In the genomic region with DNA sequence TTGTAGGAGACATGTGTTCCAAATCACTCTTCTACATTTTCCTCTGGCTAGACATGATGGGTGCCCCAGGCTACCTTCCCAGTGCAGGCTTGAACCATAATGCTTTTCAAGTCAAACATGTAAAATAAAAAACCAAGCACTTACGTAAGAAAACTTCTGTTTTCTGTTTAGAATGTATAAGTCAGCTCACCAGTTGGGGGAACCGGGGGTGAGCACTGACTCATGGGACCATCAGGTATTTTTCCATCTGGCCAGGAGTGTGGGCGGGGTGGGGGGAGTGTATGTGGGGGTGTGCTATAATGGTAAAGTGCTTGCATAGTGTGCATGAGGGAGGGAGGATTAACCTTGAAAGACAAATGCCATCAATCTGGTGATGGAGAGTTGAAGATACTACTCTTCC, we compare ENCODE assay signal across 26 mouse cellular contexts. TPM values are rescaled to one million over a fixed set of nuclear protein-coding genes. Genes with fewer than 3 reads are reported as not detected.
DNase-seq lines count a peak whose midpoint lies in the region; ATAC-seq and TF ChIP-seq lines count a peak whose summit lies in the region.
"Had no signal": no experiment of that assay in that cellular context is flagged by ENCODE, and none has a peak within 500 bp of the region (broad histone marks: within the 10 kb centered on the region; RNA-seq: fewer than 3 reads in every experiment).

No protein-coding gene starts in this region.

- H3K36me3 ChIP-seq in kidney, embryonic 14.5 days (ENCODE audit: control insufficient read depth, insufficient read depth, low read length) = no peaks in the 10 kb centered on the region
- H3K36me3 ChIP-seq: embryonic facial prominence, embryonic 10.5 days; embryonic facial prominence, embryonic 12.5 days; forebrain, embryonic 15.5 days; G1E had no signal

- no peak overlapping the region for H3K9ac ChIP-seq in kidney, embryonic 14.5 days (ENCODE audit: low read depth, low read length)
- H3K9ac ChIP-seq: embryonic facial prominence, embryonic 12.5 days; forebrain, embryonic 13.5 days; forebrain, embryonic 15.5 days; forebrain, postnatal 0 days had no signal

- TF ChIP-seq POLR2A in embryonic fibroblast, embryonic 13.5 days (IDR thresholded peaks at IDR 0.05; ENCODE audit: low read depth, low read length) = no peak

- no peak for ATAC-seq in kidney, embryonic 14.5 days (ENCODE audit: low FRiP score, low TSS enrichment)
- ATAC-seq in erythroid progenitor cell, adult 5-6 weeks (replicated peaks; ENCODE audit: low FRiP score, poor library complexity, severe bottlenecking) = no peak
- ATAC-seq in megakaryocyte progenitor cell, adult 5-6 weeks (replicated peaks; ENCODE audit: poor library complexity) = no peak
- ATAC-seq: CD4-positive, CD25-positive, alpha-beta regulatory T cell, adult 4 months; forebrain, embryonic 13.5 days; forebrain, embryonic 15.5 days; forebrain, postnatal 0 days had no signal

- H3K27ac ChIP-seq in kidney, embryonic 14.5 days (ENCODE audit: low read depth, low read length) = no peak overlapping the region
- peak overlapping the region; percentile 35; the same call in 1 of the 2 replicates for H3K27ac ChIP-seq in embryonic fibroblast, embryonic 13.5 days (ENCODE audit: insufficient read depth, low read length)
- H3K27ac ChIP-seq: embryonic facial prominence, embryonic 10.5 days; embryonic facial prominence, embryonic 12.5 days; forebrain, embryonic 13.5 days; forebrain, embryonic 15.5 days had no signal

- H3K4me2 ChIP-seq in kidney, embryonic 14.5 days (replicated peaks; ENCODE audit: low read depth, low read length) = no peak overlapping the region
- H3K4me2 ChIP-seq: embryonic facial prominence, embryonic 12.5 days; forebrain, embryonic 13.5 days; forebrain, embryonic 15.5 days had no signal

- no peak for TF ChIP-seq CTCF in embryonic fibroblast, embryonic 13.5 days (IDR thresholded peaks at IDR 0.05; ENCODE audit: borderline replicate concordance, insufficient read depth, low read length)

- DNase-seq in kidney, postnatal 10 days = peak; percentile 13
- DNase-seq in right cerebral cortex, adult 18-20 months = peak; percentile 19
- no peak for DNase-seq in right cerebral cortex, postnatal 14 days
- peak; percentile 45 for DNase-seq in NIH3T3 (ENCODE audit: low read depth)
- DNase-seq: adrenal gland, adult 2 months; adrenal gland, postnatal 10 days; adrenal gland, postnatal 25 days; B cell, adult 2 months; cerebellum, adult 11-12 months; cerebellum, adult 2 months; cerebellum, adult 9-10 months; cerebellum, postnatal 10 days; cerebellum, postnatal 25 days; forebrain, postnatal 0 days had no signal

- H3K9me3 ChIP-seq in kidney, embryonic 14.5 days (ENCODE audit: control insufficient read depth, low read length) = no peaks in the 10 kb centered on the region
- H3K9me3 ChIP-seq: embryonic facial prominence, embryonic 10.5 days; embryonic facial prominence, embryonic 12.5 days; forebrain, embryonic 13.5 days; forebrain, embryonic 15.5 days had no signal

- H3K4me1 ChIP-seq in kidney, embryonic 14.5 days (ENCODE audit: control insufficient read depth, insufficient read depth, low read length) = 0 out of 2 replicates have a peak, but pooled peaks cover 3% of the 10 kb centered on the region
- peaks cover 10% of the 10 kb centered on the region for H3K4me1 ChIP-seq in embryonic fibroblast, embryonic 13.5 days (ENCODE audit: control insufficient read depth, insufficient read depth, low read length)
- H3K4me1 ChIP-seq: forebrain, embryonic 13.5 days; forebrain, embryonic 15.5 days had no signal

- H3K27me3 ChIP-seq in kidney, embryonic 14.5 days (ENCODE audit: control insufficient read depth, insufficient read depth, low read length) = no peaks in the 10 kb centered on the region
- H3K27me3 ChIP-seq: CH12.LX; embryonic facial prominence, embryonic 12.5 days; forebrain, embryonic 13.5 days; forebrain, embryonic 15.5 days had no signal

- WGBS in kidney, embryonic 14.5 days = 96% methylated on average over 3 of the region's 3 CpGs

- H3K4me3 ChIP-seq in kidney, embryonic 14.5 days (ENCODE audit: low read length) = no peak overlapping the region
- no peak overlapping the region for H3K4me3 ChIP-seq in embryonic fibroblast, embryonic 13.5 days (ENCODE audit: insufficient read depth, low read length)
- H3K4me3 ChIP-seq: embryonic facial prominence, embryonic 10.5 days; embryonic facial prominence, embryonic 12.5 days; erythroblast, embryonic 14.5 days; forebrain, embryonic 13.5 days; forebrain, embryonic 15.5 days had no signal

RNA-seq across cellular contexts. Expression of gene Igfbp7, which starts 29.8 kb away (rescaled TPM):
- 250 and 252 TPM in 2 replicates for polyA plus RNA-seq in kidney, embryonic 14.5 days (2014; fragmentation: Nextera tagmentation; extraction: Ambion mirVana)
- polyA plus RNA-seq in embryonic fibroblast, embryonic 13.5 days (2011; ENCODE audit: insufficient read length, low read depth, missing spikeins) = 406 and 784 TPM in 2 replicates
- total RNA-seq in erythroid progenitor cell, adult 5-6 weeks (2015; ENCODE audit: low replicate concordance) = 3.8 and 7.6 TPM in 2 replicates
- total RNA-seq in erythroid progenitor cell, adult 5-6 weeks (2017; ENCODE audit: low replicate concordance) = 0.90 TPM in 1 of 2 replicates, not detected in the other
- 0.96 and 1.5 TPM in 2 replicates for total RNA-seq in megakaryocyte progenitor cell, adult 5-6 weeks (2015)
- 0.44 and 0.79 TPM in 2 replicates for total RNA-seq in megakaryocyte progenitor cell, adult 5-6 weeks (2017)
- total RNA-seq: G1E had no signal
- polyA plus RNA-seq: G1E had no signal
